Mouse (Mus musculus) myocyte (in vitro differentiated cells): Measurements from ENCODE around the gene Slc12a3. TPM values are rescaled to one million over a fixed set of nuclear protein-coding genes. Genes with fewer than 3 reads are reported as not detected.
"Not testable (repeated sequence)": the region's sequence is repeated elsewhere in the genome, so short reads cannot be mapped to it uniquely, and the experiment has no call there.

Experiments
- H3K27me3 ChIP-seq: one replicate; pipeline ENCODE4 v1.6.1; 2011; ENCODE audit not compliant: control insufficient read depth, insufficient read depth, insufficient read length
- H3K36me3 ChIP-seq: one replicate; pipeline ENCODE4 v1.6.1; 2011; ENCODE audit not compliant: control insufficient read depth, insufficient read depth
- H3K4me2 ChIP-seq: one replicate; pipeline ENCODE4 v1.6.1; 2011; ENCODE audit warnings: low read depth, control low read depth
- H3K4me3 ChIP-seq: one replicate; pipeline ENCODE4 v1.5.1; 2011; ENCODE audit warnings: mild to moderate bottlenecking, control low read depth, moderate library complexity
- H3K79me2 ChIP-seq: one replicate; pipeline ENCODE4 v1.6.1; 2011; ENCODE audit not compliant: control insufficient read depth, insufficient read depth
- H3ac ChIP-seq: one replicate; pipeline ENCODE4 v1.6.1; 2011; ENCODE audit not compliant: control insufficient read depth, insufficient read length
- CEBPB ChIP-seq: IDR thresholded peaks from 2 replicates; pipeline ENCODE4 v1.6.1; 2011; ENCODE audit warnings: mild to moderate bottlenecking, moderate library complexity; ENCODE audit not compliant: poor library complexity, insufficient read depth, severe bottlenecking
- MAX ChIP-seq: IDR thresholded peaks from one replicate; pipeline ENCODE4 v1.6.1; 2011; ENCODE audit warnings: low read depth, mild to moderate bottlenecking, control low read depth
- MYOG ChIP-seq, 3 experiments: IDR thresholded peaks; one replicate each; pipeline ENCODE4 v1.6.1; 2011; ENCODE audit warnings: control low read depth in 2 of 3, low read depth in 2 of 3, mild to moderate bottlenecking in 2 of 3; ENCODE audit not compliant: insufficient read length in 2 of 3, control insufficient read depth in 1 of 3, insufficient read depth in 1 of 3
- POLR2A ChIP-seq: IDR thresholded peaks from one replicate; pipeline ENCODE4 v1.6.1; 2011; ENCODE audit warnings: low read depth, mild to moderate bottlenecking, control low read depth, moderate library complexity; ENCODE audit not compliant: insufficient read length
- POLR2AphosphoS2 ChIP-seq: IDR thresholded peaks from one replicate; pipeline ENCODE4 v1.6.1; 2011; ENCODE audit warnings: low read depth, control low read depth; ENCODE audit not compliant: insufficient read length
- REST ChIP-seq: IDR thresholded peaks from one replicate; pipeline ENCODE4 v1.6.1; 2011; ENCODE audit warnings: mild to moderate bottlenecking, control low read depth, moderate library complexity; ENCODE audit not compliant: insufficient read depth, insufficient read length
- SRF ChIP-seq: IDR thresholded peaks from one replicate; pipeline ENCODE4 v1.6.1; 2011; ENCODE audit warnings: low read depth; ENCODE audit not compliant: control insufficient read depth, insufficient read length
- USF1 ChIP-seq: IDR thresholded peaks from one replicate; pipeline ENCODE4 v1.6.1; 2011; ENCODE audit warnings: low read depth, mild to moderate bottlenecking, control low read depth, moderate library complexity
- polyA plus RNA-seq: library from polyadenylated mRNA; unstranded; fragments of >200 nt; fragmentation: generic; extraction: Trizol; gene quantifications from one replicate; pipeline ENCODE4 v1.2.1, GENCODE M21; 2012; ENCODE audit warnings: missing spikeins

Gene Slc12a3
- polyA plus RNA-seq, 1 experiment, result 0.04 TPM

- Histone ChIP-seq H3K4me2 (no peak overlapping the region), H3K4me3 (no peak overlapping the region), H3ac (no peak overlapping the region), H3K27me3 (no peaks in the 10 kb centered on the region), H3K79me2 (peaks cover 31% of the 10 kb centered on the region), H3K36me3 (peaks cover 97% of the 10 kb centered on the region)
- TF ChIP-seq USF1, result no peak
- TF ChIP-seq POLR2AphosphoS2, result peak; percentile 39
Measured at GRCm38 (mm10) chr8:94392648-94393047, 63.6 kb downstream of the Slc12a3 start.

DNA sequence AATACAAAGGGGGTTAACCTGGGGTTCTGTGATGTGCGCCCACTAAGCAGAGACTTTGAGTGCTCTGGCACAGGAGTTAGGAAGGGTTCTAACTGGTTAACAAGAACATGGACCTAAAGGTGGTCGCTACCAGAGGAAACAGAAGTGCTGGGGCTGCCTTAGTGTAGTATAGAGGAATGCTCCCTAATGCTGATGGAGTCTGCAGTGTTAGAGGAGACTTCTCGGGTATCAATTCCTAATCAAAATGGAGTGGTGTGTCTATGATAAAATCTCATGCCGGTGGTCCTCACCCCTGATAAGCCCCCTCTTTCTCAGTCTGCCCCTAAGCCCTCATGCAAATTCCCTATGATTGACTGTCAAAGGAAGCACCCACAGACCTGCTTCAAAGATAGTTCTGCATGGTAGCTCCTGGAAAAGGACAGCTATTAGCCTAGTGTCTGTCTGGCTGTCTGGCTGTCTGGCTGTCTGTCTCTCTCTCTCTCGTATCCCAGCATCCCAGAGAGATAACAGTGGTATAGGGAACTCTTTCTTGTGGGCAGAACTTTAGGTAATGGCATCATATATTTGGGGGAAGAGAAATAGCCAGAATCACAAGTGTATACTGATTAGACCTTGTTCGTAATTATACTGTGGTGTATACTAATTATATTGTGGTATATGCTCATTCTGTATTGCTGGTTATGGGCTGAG is 67.0 kb downstream of the Slc12a3 start:
- H3K36me3 ChIP-seq, result peaks cover 83% of the 10 kb centered on the region
- no peak for TF ChIP-seq CEBPB
- peak; percentile 24 for TF ChIP-seq POLR2A
- TF ChIP-seq POLR2AphosphoS2, result peak; percentile 40
- no peak overlapping the region for H3ac ChIP-seq
- H3K4me2 ChIP-seq, result no peak overlapping the region
- no peak overlapping the region for H3K4me3 ChIP-seq
- H3K79me2 ChIP-seq, result peaks cover 5% of the 10 kb centered on the region
- no peaks in the 10 kb centered on the region for H3K27me3 ChIP-seq

- no peak overlapping the region for H3K4me3 ChIP-seq
- H3K36me3 ChIP-seq, result peaks cover 75% of the 10 kb centered on the region
- no peak overlapping the region for H3ac ChIP-seq
- H3K4me2 ChIP-seq, result no peak overlapping the region
- no peaks in the 10 kb centered on the region for H3K27me3 ChIP-seq
- H3K79me2 ChIP-seq, result peaks cover 5% of the 10 kb centered on the region
- TF ChIP-seq POLR2A, result peak; percentile 13
- peak; percentile 91 for TF ChIP-seq POLR2AphosphoS2
- TF ChIP-seq MYOG (IDR thresholded peaks at IDR 0.05; ENCODE audit: control insufficient read depth in 1 of 3, insufficient read depth in 1 of 3, insufficient read length in 2 of 3, low read depth in 2 of 3), result no peak
Measured at GRCm38 (mm10) chr8:94396964-94397657, 68.1 kb downstream of the Slc12a3 start.

DNA sequence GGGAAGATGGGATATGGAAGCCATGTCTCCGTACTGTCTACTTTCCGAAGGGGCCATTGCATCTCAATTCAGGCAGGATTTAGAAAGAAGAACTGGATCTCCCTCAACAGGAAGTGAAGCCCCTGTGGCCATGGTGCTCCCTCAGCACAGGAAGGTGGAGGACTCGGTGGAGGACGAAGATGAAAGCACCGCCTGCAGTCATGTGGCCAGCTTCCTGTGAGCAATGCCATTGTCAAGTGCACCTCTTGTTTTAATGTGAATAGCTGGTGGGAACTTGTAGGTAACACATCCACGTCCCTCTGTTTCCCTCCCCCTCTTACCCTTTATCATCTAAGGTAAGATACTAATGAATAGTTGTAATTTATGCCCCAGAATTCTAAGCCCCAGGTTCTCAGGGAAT is 69.6 kb downstream of the Slc12a3 start:
- Histone ChIP-seq H3K27me3 (no peaks in the 10 kb centered on the region), H3ac (no peak overlapping the region), H3K4me3 (no peak overlapping the region), H3K4me2 (no peak overlapping the region), H3K79me2 (no peaks in the 10 kb centered on the region), H3K36me3 (peaks cover 61% of the 10 kb centered on the region)
- TF ChIP-seq POLR2A, result peak; percentile 39
- TF ChIP-seq SRF, result no peak
- no peak for TF ChIP-seq REST
- TF ChIP-seq POLR2AphosphoS2, result peak; percentile 62

DNA sequence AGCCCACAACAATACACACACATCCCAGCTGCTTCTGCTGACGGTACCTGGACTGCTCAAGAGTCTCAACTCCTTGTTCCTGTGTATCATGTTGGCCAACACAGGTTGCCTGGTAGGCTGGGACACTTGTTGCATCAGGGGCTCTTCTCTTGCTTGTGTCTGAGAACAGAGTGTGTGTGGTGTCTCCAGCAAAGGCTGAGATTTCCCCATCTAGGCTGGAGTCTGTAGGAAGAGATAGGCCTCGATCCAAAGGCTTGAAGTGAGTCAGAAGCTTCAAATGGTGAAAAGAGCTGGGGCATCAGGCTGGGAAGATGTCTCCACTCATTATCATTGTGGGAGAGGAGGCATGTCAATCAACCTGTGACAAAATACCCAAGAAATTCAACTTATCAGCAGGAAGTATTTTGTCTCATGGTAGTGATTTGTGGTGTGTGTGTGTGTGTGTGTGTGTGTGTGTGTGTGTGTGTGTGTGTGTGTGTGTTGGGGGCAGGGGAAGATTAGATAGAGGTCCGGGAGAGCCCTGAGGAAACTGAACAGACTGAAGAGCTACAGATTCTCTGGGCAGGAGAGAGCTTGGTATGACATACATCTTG is 70.5 kb downstream of the Slc12a3 start:
- Histone ChIP-seq H3K4me3 (no peak overlapping the region), H3K79me2 (no peaks in the 10 kb centered on the region), H3K36me3 (peaks cover 52% of the 10 kb centered on the region), H3ac (no peak overlapping the region), H3K4me2 (no peak overlapping the region), H3K27me3 (no peaks in the 10 kb centered on the region)
- TF ChIP-seq MAX, result no peak
- peak; percentile 41 for TF ChIP-seq POLR2AphosphoS2

- H3K4me3 ChIP-seq, H3K4me2 ChIP-seq, H3K79me2 ChIP-seq, H3K27me3 ChIP-seq, H3ac ChIP-seq: not testable (repeated sequence)
- peaks cover 47% of the 10 kb centered on the region for H3K36me3 ChIP-seq
- peak; percentile 45 for TF ChIP-seq POLR2AphosphoS2
Measured at GRCm38 (mm10) chr8:94399957-94400356, 71.0 kb downstream of the Slc12a3 start.

DNA sequence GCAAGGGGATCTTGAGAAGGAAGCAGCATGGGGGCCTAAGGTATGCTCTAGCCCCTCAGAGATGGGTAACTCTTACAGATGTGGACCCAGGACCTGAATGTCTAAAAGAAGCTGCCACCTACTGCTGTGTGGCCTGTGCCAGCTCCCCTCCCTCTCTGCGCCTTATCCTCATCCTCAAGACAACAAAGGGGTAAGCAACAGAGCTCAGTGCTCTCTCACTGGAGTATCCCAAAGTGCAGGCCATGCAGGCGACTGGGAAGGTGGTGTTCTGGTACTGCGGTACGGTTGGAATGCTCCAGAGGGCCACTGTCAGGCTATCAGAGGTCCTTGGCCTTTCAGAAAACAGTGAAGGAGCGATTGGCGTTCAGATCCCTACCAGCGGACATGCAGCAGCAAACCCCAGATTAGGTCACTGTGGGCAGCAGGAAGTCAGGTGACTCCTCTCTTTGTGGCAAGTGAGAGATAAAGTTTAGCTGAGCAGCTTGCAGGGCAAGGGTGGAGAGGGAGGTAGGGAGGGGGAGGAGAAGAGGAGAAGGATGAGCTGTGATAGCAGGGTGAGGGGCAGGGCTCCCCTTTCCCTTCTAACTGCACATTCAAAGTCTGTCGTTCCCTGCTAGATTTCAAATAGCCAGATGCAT is 79.6 kb downstream of the Slc12a3 start:
- Histone ChIP-seq H3K27me3 (peaks cover 23% of the 10 kb centered on the region), H3K4me2 (no peak overlapping the region), H3ac (no peak overlapping the region), H3K36me3 (no peaks in the 10 kb centered on the region), H3K4me3 (no peak overlapping the region), H3K79me2 (no peaks in the 10 kb centered on the region)
- TF ChIP-seq USF1 (no peak), POLR2AphosphoS2 (no peak), REST (no peak)
